Mouse (Mus musculus): Measurements from ENCODE around the gene Clcnka.

Clcnka gene

GRCm38 (mm10) chr4:141372426-141372825 is 26.1 kb downstream of the Clcnka start:
- DNase-seq: no peak

- peak; percentile 46 to 81 for DNase-seq
Observed at GRCm38 (mm10) chr4:141367997-141368791, 30.3 kb downstream of the Clcnka start, which contains the start of gene Fam131c. TSS of gene Fam131c (plus strand) at chr4:141368220.

GRCm38 (mm10) chr4:141365876-141366275 is 32.6 kb downstream of the Clcnka start:
- no peak for DNase-seq

GRCm38 (mm10) chr4:141365126-141365525 is 33.4 kb downstream of the Clcnka start:
- DNase-seq: peak; percentile 61 to 72

GRCm38 (mm10) chr4:141362937-141363548 is 35.5 kb downstream of the Clcnka start:
- peak; percentile 85 to 93 for DNase-seq

GRCm38 (mm10) chr4:141360846-141361245 is 37.7 kb downstream of the Clcnka start:
- DNase-seq: peak; percentile 35 to 67

- DNase-seq: no peak
Observed at GRCm38 (mm10) chr4:141359222-141359621, 39.3 kb downstream of the Clcnka start.

GRCm38 (mm10) chr4:141357811-141358210 is 40.7 kb downstream of the Clcnka start:
- DNase-seq: no peak

GRCm38 (mm10) chr4:141353868-141354267 is 44.7 kb downstream of the Clcnka start:
- DNase-seq: peak; percentile 54 to 71

GRCm38 (mm10) chr4:141352986-141353385 is 45.5 kb downstream of the Clcnka start:
- peak; percentile 75 to 82 for DNase-seq

- DNase-seq: no peak
Observed at GRCm38 (mm10) chr4:141351972-141352371, 46.6 kb downstream of the Clcnka start.

GRCm38 (mm10) chr4:141350015-141350414 is 48.5 kb downstream of the Clcnka start:
- DNase-seq: no peak

GRCm38 (mm10) chr4:141348616-141349015 is 49.9 kb downstream of the Clcnka start:
- peak; percentile 46 to 63 for DNase-seq

- peak; percentile 59 to 69 for DNase-seq
Observed at GRCm38 (mm10) chr4:141347365-141347797, 51.1 kb downstream of the Clcnka start.

- DNase-seq: no peak
Observed at GRCm38 (mm10) chr4:141345219-141345618, 53.3 kb downstream of the Clcnka start.

GRCm38 (mm10) chr4:141343515-141343914 is 55.0 kb downstream of the Clcnka start:
- DNase-seq: no peak

GRCm38 (mm10) chr4:141341477-141341876 is 57.0 kb downstream of the Clcnka start:
- DNase-seq: no peak

- DNase-seq: no peak
Observed at GRCm38 (mm10) chr4:141338853-141339252, 59.7 kb downstream of the Clcnka start.

- no peak for DNase-seq
Observed at GRCm38 (mm10) chr4:141337986-141338385, 60.5 kb downstream of the Clcnka start.

GRCm38 (mm10) chr4:141336196-141336595 is 62.3 kb downstream of the Clcnka start:
- DNase-seq: no peak

- DNase-seq: peak in 1 of 2 experiments; percentile 34
Observed at GRCm38 (mm10) chr4:141335263-141335796, 63.2 kb downstream of the Clcnka start.

- peak in 1 of 2 experiments; percentile 37 for DNase-seq
Observed at GRCm38 (mm10) chr4:141334695-141335094, 63.8 kb downstream of the Clcnka start.

All from kidney, postnatal 36 days (tissue).